Mouse (Mus musculus): ENCODE measurements around the gene Them5.

DNA sequence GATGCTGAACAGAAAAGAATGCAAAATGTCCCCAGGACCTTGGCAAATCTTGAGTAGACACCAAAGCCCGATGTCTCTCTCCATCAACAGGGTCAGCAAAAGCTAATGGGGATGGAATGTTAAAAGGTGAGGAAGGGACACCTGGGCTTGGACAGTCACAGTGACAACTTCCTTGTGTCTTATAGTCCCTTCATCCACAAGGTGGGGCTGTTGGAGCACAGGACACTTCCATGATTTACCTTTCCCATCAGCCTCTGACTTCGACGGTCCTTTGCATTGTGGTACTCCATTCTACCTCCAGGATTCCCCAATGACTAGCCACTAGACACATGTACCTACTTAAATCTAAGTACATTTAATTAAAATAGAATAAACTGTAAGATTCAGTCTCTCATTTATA lies 13.2 kb upstream of the Them5 start:
- no peak for TF ChIP-seq GATA1 (IDR thresholded peaks at IDR 0.05; ENCODE audit: low read length)
- no peak for TF ChIP-seq TAL1 (IDR thresholded peaks at IDR 0.05; ENCODE audit: low read length)
